Mouse (Mus musculus) granulocyte monocyte progenitor cell, adult 5-6 weeks (primary cell): ENCODE results near the gene B830017H08Rik. TPM values are rescaled to one million over a fixed set of nuclear protein-coding genes. Genes with fewer than 3 reads are reported as not detected.
A peak's percentile ranks its signal among the peaks of the same experiment; 100 is the strongest.

ENCODE experiments used
- ATAC-seq: replicated peaks from 2 replicates; pipeline ENCODE4 v1.8.0; 2016; ENCODE audit warnings: mild to moderate bottlenecking, moderate TSS enrichment, inconsistent platforms; ENCODE audit not compliant: poor library complexity, severe bottlenecking
- total RNA-seq, 2 experiments: library from RNA; stranded (forward) in 1 of 2; stranded (reverse) in 1 of 2; fragments of 200-712, 200-1000 nt in 1 of 2; fragments of >200 nt in 1 of 2; fragmentation: Nextera tagmentation in 1 of 2; gene quantifications; 2 replicates each; pipeline ENCODE4 v1.2.3; 2014 to 2017

B830017H08Rik gene
- total RNA-seq, 2 experiments from 2014 or later = not detected

GRCm38 (mm10) chr16:17843701-17844365 is 10.9 kb downstream of the B830017H08Rik start:
- no peak for ATAC-seq

DNA sequence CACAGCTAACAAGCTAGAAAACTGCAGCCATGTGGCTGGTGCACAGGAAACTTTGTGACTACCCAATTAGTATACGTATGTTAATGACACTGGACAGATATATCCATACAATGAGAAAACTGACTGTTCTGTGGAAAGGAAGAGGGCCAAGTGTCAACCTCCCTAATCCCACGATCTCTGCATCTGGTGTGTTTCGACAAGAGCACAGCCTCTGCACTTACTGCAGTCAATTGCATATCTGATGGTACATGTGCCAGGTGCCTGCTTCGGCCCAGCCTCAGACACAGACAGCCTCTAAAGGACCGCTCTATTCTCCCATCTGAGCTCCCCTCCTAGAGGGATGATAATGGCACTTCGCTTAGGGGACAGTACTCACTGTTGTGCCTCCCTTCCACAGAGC is 15.5 kb downstream of the B830017H08Rik start:
- ATAC-seq = no peak

DNA sequence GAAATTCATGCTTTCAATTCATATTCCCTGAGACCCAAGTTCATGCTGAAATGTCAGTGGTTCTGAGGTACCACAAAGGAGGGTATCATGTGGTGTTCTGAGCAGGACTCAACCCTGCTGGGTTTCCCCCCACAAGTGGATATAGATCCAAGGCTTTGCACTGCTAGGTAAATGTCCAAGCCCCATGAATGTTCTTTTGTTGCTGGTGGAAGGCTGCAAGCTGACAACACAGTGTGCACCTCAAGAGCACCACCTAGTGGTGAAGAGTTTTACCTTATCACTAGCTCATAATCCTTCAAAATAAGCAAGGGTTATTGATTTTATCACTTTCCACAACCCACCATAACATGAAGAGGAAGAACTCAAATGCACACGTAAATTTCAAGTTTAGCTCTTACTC is 16.0 kb downstream of the B830017H08Rik start:
- 0 out of 2 replicates have a peak, but pooled peaks have one; percentile 50 for ATAC-seq

- no peak for ATAC-seq
Observed at GRCm38 (mm10) chr16:17849486-17849885, 16.6 kb downstream of the B830017H08Rik start.

DNA sequence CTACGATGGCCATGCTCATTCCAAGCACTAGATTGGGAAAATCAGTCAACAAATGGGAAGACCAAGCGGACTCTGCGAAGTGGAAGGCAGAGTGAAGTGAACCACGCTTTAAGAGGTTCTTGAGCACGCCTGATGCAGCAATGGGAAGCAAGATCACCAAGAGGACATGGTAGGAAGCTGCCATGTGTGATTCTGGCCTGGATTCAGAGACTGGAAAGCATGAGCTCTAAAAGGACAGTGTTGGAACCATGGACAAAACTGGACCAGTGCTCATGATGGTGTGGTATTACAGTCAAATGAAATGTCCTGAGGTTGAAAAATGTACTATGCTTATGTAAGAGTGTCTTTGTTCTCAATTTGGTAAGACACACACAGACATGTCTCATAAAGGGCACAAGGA is 18.4 kb downstream of the B830017H08Rik start:
- ATAC-seq = no peak

- ATAC-seq = no peak
Observed at GRCm38 (mm10) chr16:17851860-17852259, 18.9 kb downstream of the B830017H08Rik start.

- no peak for ATAC-seq
Observed at GRCm38 (mm10) chr16:17853263-17853662, 20.3 kb downstream of the B830017H08Rik start.

DNA sequence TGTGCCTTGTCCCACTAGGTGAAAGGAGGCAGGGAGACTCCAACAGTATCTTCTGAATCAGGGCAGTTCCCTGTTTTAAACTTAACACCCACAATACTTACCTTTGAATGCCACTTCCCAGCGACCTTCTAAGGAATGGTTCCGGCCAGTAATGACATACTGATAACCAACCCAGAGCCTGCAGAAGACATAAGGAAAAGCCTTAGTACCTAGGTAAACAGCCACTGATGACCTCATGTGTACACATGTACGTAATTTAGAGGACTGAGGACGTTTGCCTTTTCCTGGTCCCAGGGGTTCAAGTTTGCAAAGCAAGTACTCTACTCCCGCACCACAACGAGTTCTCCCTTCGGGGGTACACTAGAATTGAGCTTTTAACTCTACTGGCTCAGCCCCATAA is 24.2 kb downstream of the B830017H08Rik start:
- ATAC-seq = no peak

DNA sequence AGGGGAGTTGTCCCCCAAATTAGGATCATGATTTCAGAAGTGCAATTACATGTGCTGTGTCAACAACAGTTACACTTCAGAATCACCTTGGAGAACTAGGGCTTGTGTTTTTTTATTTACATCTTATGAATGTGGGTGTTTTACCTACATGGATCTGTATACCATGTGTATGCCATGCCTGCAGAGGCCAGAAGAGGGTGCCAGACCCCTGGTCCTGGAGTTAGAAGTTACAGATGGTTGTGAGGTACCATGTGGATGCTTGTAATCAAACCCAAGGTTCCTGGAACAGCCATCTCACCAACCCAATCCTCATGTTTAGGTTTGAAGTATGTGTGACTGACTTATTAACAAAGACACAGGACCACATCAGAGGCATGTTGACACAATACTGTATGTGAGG is 25.7 kb downstream of the B830017H08Rik start:
- no peak for ATAC-seq

- no peak for ATAC-seq
Observed at GRCm38 (mm10) chr16:17865293-17865692, 32.4 kb downstream of the B830017H08Rik start.

DNA sequence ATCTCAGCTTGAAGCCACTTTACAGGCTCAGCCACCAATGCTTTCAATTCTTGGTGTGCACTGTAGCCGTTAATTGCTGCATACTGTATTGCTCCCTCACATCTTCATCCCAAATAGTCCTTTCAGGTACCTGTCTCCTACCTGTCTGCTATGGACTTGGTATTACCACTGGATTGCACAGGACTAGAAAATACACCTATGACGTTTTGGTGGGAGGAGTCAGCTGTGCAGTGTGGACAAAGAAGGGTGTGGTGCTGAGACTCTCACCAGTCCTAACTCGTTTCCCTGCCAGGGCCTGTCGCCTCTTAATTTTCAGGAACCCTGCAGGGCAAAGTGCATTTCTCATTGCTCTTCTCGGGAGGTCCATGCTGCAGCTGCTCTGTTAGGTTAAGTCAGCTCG is 32.8 kb downstream of the B830017H08Rik start:
- ATAC-seq = no peak

DNA sequence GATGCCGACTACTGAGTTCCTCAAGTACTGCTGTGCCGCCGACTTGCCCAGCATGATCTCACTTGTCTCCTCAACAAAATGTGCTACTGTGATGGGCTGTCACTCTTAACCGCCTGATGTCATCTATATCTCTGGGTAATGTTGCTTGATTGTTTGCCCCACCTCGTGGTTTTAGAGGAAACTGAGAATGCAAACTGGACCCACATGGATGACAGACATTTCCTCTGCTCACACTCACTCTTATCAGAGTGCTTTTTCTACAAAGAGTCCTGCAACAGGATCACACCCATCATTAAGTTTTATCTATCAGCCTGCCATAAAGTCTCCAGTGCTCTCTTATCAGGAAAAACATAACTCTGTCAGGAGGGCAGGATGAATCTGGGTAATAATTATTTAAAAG is 38.3 kb downstream of the B830017H08Rik start:
- ATAC-seq = no peak

- no peak for ATAC-seq
Observed at GRCm38 (mm10) chr16:17872995-17873394, 40.1 kb downstream of the B830017H08Rik start.

GRCm38 (mm10) chr16:17875174-17875573 is 42.3 kb downstream of the B830017H08Rik start:
- ATAC-seq = no peak

DNA sequence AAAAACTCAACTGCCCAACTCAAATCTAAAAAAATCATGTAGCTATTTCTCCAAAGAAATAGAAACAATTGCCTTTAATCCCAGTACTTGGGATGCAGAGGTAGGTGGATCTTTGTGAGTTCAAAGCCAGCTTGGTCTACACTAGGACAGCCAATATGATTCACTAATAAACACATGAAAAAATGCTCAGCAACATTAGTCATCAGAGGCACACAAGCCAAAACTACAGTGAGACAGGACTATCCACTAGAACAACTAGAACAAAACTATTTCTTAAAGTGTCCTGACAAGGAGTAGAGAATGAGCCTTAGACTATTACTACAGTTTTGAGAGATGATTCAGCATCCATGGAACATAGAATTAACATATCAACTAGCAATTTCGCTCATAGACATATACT is 43.2 kb downstream of the B830017H08Rik start:
- ATAC-seq = no peak

GRCm38 (mm10) chr16:17879571-17879970 is 46.6 kb downstream of the B830017H08Rik start:
- ATAC-seq = no peak

DNA sequence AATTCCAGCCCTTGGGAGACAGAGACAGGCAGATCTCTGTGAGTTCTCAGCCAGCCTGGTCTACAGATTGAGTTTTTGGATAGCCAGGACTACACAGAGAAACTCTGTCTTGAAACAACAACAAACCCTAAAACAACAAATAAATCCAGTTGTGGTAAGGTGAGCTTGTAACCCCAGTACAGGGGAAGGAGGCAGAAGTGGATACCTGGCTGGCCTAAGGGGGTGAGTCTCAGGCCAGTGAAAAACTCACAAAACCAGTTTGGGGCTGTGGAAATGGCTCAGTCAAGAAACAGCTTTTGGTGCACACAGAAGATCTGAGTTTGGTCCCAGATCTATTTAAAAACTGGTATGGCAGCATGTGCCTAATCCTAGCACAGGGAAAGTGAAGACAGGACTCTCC is 49.3 kb downstream of the B830017H08Rik start:
- ATAC-seq = no peak

DNA sequence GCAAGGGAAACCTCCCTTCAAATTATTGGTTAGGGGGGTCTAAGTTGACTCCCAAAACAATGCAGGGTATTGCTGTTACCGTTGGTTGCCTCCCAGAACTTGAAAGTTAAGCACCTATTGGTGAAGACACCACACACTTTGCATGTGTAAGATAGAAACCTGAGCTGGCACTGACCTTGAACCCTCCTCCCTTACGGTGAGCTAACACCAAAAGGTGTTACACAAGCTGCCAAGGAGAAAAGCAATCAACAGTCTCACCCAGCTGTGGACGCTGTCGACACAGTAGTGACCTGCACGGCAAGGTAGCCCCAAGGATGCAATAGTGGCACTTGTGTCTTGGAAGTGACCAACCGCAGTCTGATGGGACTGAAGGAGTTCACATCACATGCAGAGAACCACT is 51.2 kb downstream of the B830017H08Rik start:
- no peak for ATAC-seq

Other genes starting within 250 kb of the B830017H08Rik start
- gene Slc7a4, start 249.9 kb upstream of the B830017H08Rik start, total RNA-seq (2014; fragmentation: Nextera tagmentation) = 2.9 and 3.9 TPM in 2 replicates
- 1.5 and 2.0 TPM in 2 replicates for gene Slc7a4, start 249.9 kb upstream of the B830017H08Rik start, total RNA-seq (2017)
- 69.2 and 77.1 TPM in 2 replicates for gene Smpd4, start 213.8 kb upstream of the B830017H08Rik start, total RNA-seq (2014; fragmentation: Nextera tagmentation)
- gene Smpd4, start 213.8 kb upstream of the B830017H08Rik start, total RNA-seq (2017) = 39.3 and 54.7 TPM in 2 replicates
- gene Ccdc74a, start 186.7 kb upstream of the B830017H08Rik start, total RNA-seq (2014; fragmentation: Nextera tagmentation) = not detected in 2 replicates
- not detected in 2 replicates for gene Ccdc74a, start 186.7 kb upstream of the B830017H08Rik start, total RNA-seq (2017)
- 59.4 and 61.7 TPM in 2 replicates for gene Med15, start 100.2 kb upstream of the B830017H08Rik start, total RNA-seq (2014; fragmentation: Nextera tagmentation)
- gene Med15, start 100.2 kb upstream of the B830017H08Rik start, total RNA-seq (2017) = 21.3 and 23.7 TPM in 2 replicates
- 16.7 and 20.1 TPM in 2 replicates for gene Klhl22, start 73.5 kb upstream of the B830017H08Rik start, total RNA-seq (2014; fragmentation: Nextera tagmentation)
- gene Klhl22, start 73.5 kb upstream of the B830017H08Rik start, total RNA-seq (2017) = 13.2 and 24.6 TPM in 2 replicates
- 1.1 TPM in 1 of 2 replicates, not detected in the other for gene Scarf2, start 35.8 kb upstream of the B830017H08Rik start, total RNA-seq (2014; fragmentation: Nextera tagmentation)
- not detected in 2 replicates for gene Scarf2, start 35.8 kb upstream of the B830017H08Rik start, total RNA-seq (2017)
- 3.0 and 5.2 TPM in 2 replicates for gene Car15, start 5.2 kb downstream of the B830017H08Rik start, total RNA-seq (2014; fragmentation: Nextera tagmentation)
- gene Car15, start 5.2 kb downstream of the B830017H08Rik start, total RNA-seq (2017) = not detected in 2 replicates
- 0.06 and 0.69 TPM in 2 replicates for gene Gm20518, start 58.5 kb downstream of the B830017H08Rik start, total RNA-seq (2014; fragmentation: Nextera tagmentation)
- gene Gm20518, start 58.5 kb downstream of the B830017H08Rik start, total RNA-seq (2017) = 0.69 TPM in 1 of 2 replicates, not detected in the other
- not detected in 2 replicates for gene Tssk1, start 61.1 kb downstream of the B830017H08Rik start, total RNA-seq (2014; fragmentation: Nextera tagmentation)
- gene Tssk1, start 61.1 kb downstream of the B830017H08Rik start, total RNA-seq (2017) = 0.04 TPM in 1 of 2 replicates, not detected in the other
- 26.6 and 33.0 TPM in 2 replicates for gene Dgcr2, start 65.4 kb downstream of the B830017H08Rik start, total RNA-seq (2014; fragmentation: Nextera tagmentation)
- gene Dgcr2, start 65.4 kb downstream of the B830017H08Rik start, total RNA-seq (2017) = 43.1 and 49.6 TPM in 2 replicates
- gene Tssk2, start 65.5 kb downstream of the B830017H08Rik start, total RNA-seq (2014; fragmentation: Nextera tagmentation) = not detected in 2 replicates
- not detected in 2 replicates for gene Tssk2, start 65.5 kb downstream of the B830017H08Rik start, total RNA-seq (2017)
- 15.3 and 15.7 TPM in 2 replicates for gene Ess2, start 78.2 kb downstream of the B830017H08Rik start, total RNA-seq (2014; fragmentation: Nextera tagmentation)
- 19.6 and 19.7 TPM in 2 replicates for gene Ess2, start 78.2 kb downstream of the B830017H08Rik start, total RNA-seq (2017)
- gene Gsc2, start 81.9 kb downstream of the B830017H08Rik start, total RNA-seq (2014; fragmentation: Nextera tagmentation) = not detected in 2 replicates
- not detected in 2 replicates for gene Gsc2, start 81.9 kb downstream of the B830017H08Rik start, total RNA-seq (2017)
- gene Slc25a1, start 95.1 kb downstream of the B830017H08Rik start, total RNA-seq (2014; fragmentation: Nextera tagmentation) = 32.0 and 36.3 TPM in 2 replicates
- 40.6 and 47.9 TPM in 2 replicates for gene Slc25a1, start 95.1 kb downstream of the B830017H08Rik start, total RNA-seq (2017)
- gene Vpreb2, start 147.3 kb downstream of the B830017H08Rik start, total RNA-seq (2014; fragmentation: Nextera tagmentation) = not detected in 2 replicates
- not detected in 2 replicates for gene Vpreb2, start 147.3 kb downstream of the B830017H08Rik start, total RNA-seq (2017)
- gene Dgcr6, start 219.7 kb downstream of the B830017H08Rik start, total RNA-seq (2014; fragmentation: Nextera tagmentation) = 22.3 and 53.9 TPM in 2 replicates
- 19.7 and 24.1 TPM in 2 replicates for gene Dgcr6, start 219.7 kb downstream of the B830017H08Rik start, total RNA-seq (2017)